ENCODE assay signal across 13 mouse cellular contexts in the genomic region with DNA sequence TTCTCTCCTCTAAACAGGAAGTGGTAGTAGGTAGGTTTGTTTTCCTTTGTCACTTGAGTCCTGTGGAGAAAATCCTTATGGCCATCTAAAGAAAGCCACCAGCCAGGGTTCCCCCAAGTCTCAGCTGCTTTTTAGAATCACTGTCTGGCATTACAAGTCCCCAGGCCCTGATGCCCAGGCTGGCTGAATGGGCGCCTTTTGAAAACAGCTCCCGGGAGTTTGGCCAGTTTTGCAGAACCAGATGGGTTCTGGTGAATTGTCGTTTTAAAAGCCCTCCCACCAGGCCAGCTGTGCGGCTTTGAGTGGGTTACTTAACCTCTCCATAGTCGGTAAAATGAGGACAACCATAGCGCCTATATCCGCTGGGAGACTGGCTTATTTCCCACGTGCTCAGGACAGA.
DNase-seq lines count a peak whose midpoint lies in the region.
"Had no signal": no experiment of that assay in that cellular context is flagged by ENCODE, and none has a peak within 500 bp of the region (broad histone marks: within the 10 kb centered on the region; RNA-seq: fewer than 3 reads in every experiment).

No protein-coding gene starts in this region.

- peak; percentile 50 for DNase-seq in layer of hippocampus, adult 11-12 months (ENCODE audit: low spot score)
- no peak for DNase-seq in layer of hippocampus, adult 9-10 months (ENCODE audit: low spot score)
- peak; percentile 63 to 69 for DNase-seq in right cerebral cortex, postnatal 10 days (ENCODE audit: low spot score in 2 of 2)
- DNase-seq in right cerebral cortex, postnatal 4 days, result no peak
- peak; percentile 52 for DNase-seq in layer of hippocampus, adult 9-11 months
- peak; percentile 21 for DNase-seq in telencephalon, adult 2 months (ENCODE audit: low read depth, low spot score)
- DNase-seq in embryo, embryonic 10.5 days (ENCODE audit: low spot score), result no peak
- DNase-seq in kidney, adult 9 months, result no peak
- DNase-seq: adrenal gland, adult 2 months; adrenal gland, postnatal 25 days; cerebellum, adult 2 months; heart, adult 2 months; heart, postnatal 14 days had no signal

Comparison
In these comparisons a context has a peak if more than half of its experiments do, and no peak if none do; other contexts are left out.
1. DNase-seq: peak in layer of hippocampus, adult 11-12 months (single experiment), right cerebral cortex, postnatal 10 days (2 of 2), layer of hippocampus, adult 9-11 months (single experiment) and telencephalon, adult 2 months (single experiment); none in layer of hippocampus, adult 9-10 months (single experiment), right cerebral cortex, postnatal 4 days (single experiment), embryo, embryonic 10.5 days (single experiment) and kidney, adult 9 months (single experiment).